Comparison of ENCODE assay signal across 9 mouse cellular contexts in the genomic region with DNA sequence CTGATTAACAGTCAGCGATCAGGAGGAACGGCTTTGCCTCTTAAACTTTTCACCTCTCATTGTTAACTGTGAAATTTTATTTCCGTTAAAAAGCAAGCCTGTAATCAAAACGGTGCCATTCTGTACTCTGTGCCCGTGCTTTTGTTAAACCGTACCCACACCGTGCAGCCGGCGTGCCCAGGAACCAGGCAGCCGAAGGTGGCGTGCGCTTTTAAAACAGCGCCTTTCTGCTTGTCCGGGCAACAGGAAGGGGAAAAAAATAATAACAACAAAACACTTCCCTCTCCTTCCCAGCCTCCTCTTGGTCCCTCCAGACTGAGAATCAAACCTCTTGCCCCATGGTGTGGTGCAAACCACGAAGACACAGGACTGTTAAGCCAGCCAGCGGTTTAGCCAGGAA.
DNase-seq lines count a peak whose midpoint lies in the region; ATAC-seq and TF ChIP-seq lines count a peak whose summit lies in the region.
"Had no signal": no experiment of that assay in that cellular context is flagged by ENCODE, and none has a peak within 500 bp of the region (broad histone marks: within the 10 kb centered on the region; RNA-seq: fewer than 3 reads in every experiment).

No protein-coding gene starts in this region.

- H3K4me2 ChIP-seq in forebrain, embryonic 12.5 days: peak overlapping the region; percentile 56
- H3K4me2 ChIP-seq in hindbrain, embryonic 16.5 days (ENCODE audit: low read length): peak overlapping the region; percentile 27
- H3K4me2 ChIP-seq in midbrain, embryonic 15.5 days: peak overlapping the region; percentile 32; the same call in 1 of the 2 replicates
- H3K4me2 ChIP-seq: liver, embryonic 15.5 days had no signal

- DNase-seq in left cerebral cortex, adult 2 months (ENCODE audit: extremely low spot score in 1 of 2, low spot score in 2 of 2): no peak
- DNase-seq in left cerebral cortex, postnatal 36 days (ENCODE audit: low spot score in 2 of 2): no peak
- DNase-seq in layer of hippocampus, adult 9-11 months: no peak
- no peak for DNase-seq in lung, adult 18-20 months

- no peak for TF ChIP-seq CTCF in left cerebral cortex, adult 2 months (IDR thresholded peaks at IDR 0.05)

- peaks cover 72% of the 10 kb centered on the region for H3K27me3 ChIP-seq in forebrain, embryonic 12.5 days
- H3K27me3 ChIP-seq in hindbrain, embryonic 16.5 days (replicated peaks; ENCODE audit: control insufficient read depth, insufficient read depth, low read length): peaks cover 73% of the 10 kb centered on the region
- H3K27me3 ChIP-seq in midbrain, embryonic 15.5 days (replicated peaks): peaks cover 88% of the 10 kb centered on the region

- H3K4me3 ChIP-seq in left cerebral cortex, adult 2 months: peak overlapping the region; percentile 4; the same call in 1 of the 2 replicates
- peak overlapping the region; percentile 26 for H3K4me3 ChIP-seq in forebrain, embryonic 12.5 days (replicated peaks)
- H3K4me3 ChIP-seq in hindbrain, embryonic 16.5 days (ENCODE audit: low read length): no peak overlapping the region
- no peak overlapping the region for H3K4me3 ChIP-seq in midbrain, embryonic 15.5 days
- H3K4me3 ChIP-seq: liver, embryonic 15.5 days had no signal

- intact Hi-C loops in left cerebral cortex, adult 2 months (cut with DNase I): no loop called here
- intact Hi-C loops in left cerebral cortex, postnatal 36 days (cut with DNase I): no loop called here

- peaks cover 31% of the 10 kb centered on the region for H3K4me1 ChIP-seq in forebrain, embryonic 12.5 days
- H3K4me1 ChIP-seq in hindbrain, embryonic 16.5 days (ENCODE audit: control insufficient read depth, insufficient read depth, low read depth, low read length): no peaks in the 10 kb centered on the region
- peaks cover 13% of the 10 kb centered on the region for H3K4me1 ChIP-seq in midbrain, embryonic 15.5 days
- H3K4me1 ChIP-seq: liver, embryonic 15.5 days had no signal

- H3K9ac ChIP-seq in forebrain, embryonic 12.5 days: peak overlapping the region; percentile 50; the same call in 1 of the 2 replicates
- no peak overlapping the region for H3K9ac ChIP-seq in hindbrain, embryonic 16.5 days (ENCODE audit: low read depth, low read length)
- H3K9ac ChIP-seq in midbrain, embryonic 15.5 days: no peak overlapping the region
- H3K9ac ChIP-seq: liver, embryonic 15.5 days had no signal

- H3K9me3 ChIP-seq in forebrain, embryonic 12.5 days: no peaks in the 10 kb centered on the region
- no peaks in the 10 kb centered on the region for H3K9me3 ChIP-seq in hindbrain, embryonic 16.5 days (ENCODE audit: control insufficient read depth, low read length)
- H3K9me3 ChIP-seq in midbrain, embryonic 15.5 days: no peaks in the 10 kb centered on the region
- H3K9me3 ChIP-seq: liver, embryonic 15.5 days had no signal

- no peak overlapping the region for H3K27ac ChIP-seq in left cerebral cortex, adult 2 months
- H3K27ac ChIP-seq in forebrain, embryonic 12.5 days: no peak overlapping the region
- no peak overlapping the region for H3K27ac ChIP-seq in hindbrain, embryonic 16.5 days (ENCODE audit: low read depth, low read length)
- no peak overlapping the region for H3K27ac ChIP-seq in midbrain, embryonic 15.5 days
- H3K27ac ChIP-seq: liver, embryonic 15.5 days had no signal

- H3K36me3 ChIP-seq in forebrain, embryonic 12.5 days (replicated peaks): no peaks in the 10 kb centered on the region
- H3K36me3 ChIP-seq in hindbrain, embryonic 16.5 days (ENCODE audit: control insufficient read depth, insufficient read depth, low read length): no peaks in the 10 kb centered on the region
- no peaks in the 10 kb centered on the region for H3K36me3 ChIP-seq in midbrain, embryonic 15.5 days (replicated peaks)
- H3K36me3 ChIP-seq: liver, embryonic 15.5 days had no signal

- ATAC-seq in forebrain, embryonic 12.5 days (ENCODE audit: low FRiP score): peak; percentile 15; the same call in 1 of the 2 replicates
- ATAC-seq in hindbrain, embryonic 16.5 days: no peak
- ATAC-seq in midbrain, embryonic 15.5 days (replicated peaks): 0 out of 2 replicates have a peak, but pooled peaks have one; percentile 38
- ATAC-seq in CD4-positive, CD25-positive, alpha-beta regulatory T cell, adult 4 months: no peak

- WGBS in forebrain, embryonic 12.5 days: 1% methylated on average over 16 of the region's 16 CpGs
- 4% methylated on average over 16 of the region's 16 CpGs for WGBS in hindbrain, embryonic 16.5 days
- under 1% methylated on average over 16 of the region's 16 CpGs for WGBS in midbrain, embryonic 15.5 days

Comparison
In these comparisons a context has a peak if more than half of its experiments do, and no peak if none do; other contexts are left out.
1. H3K4me3 ChIP-seq: peak in left cerebral cortex, adult 2 months (single experiment) and forebrain, embryonic 12.5 days (single experiment); none in hindbrain, embryonic 16.5 days (single experiment) and midbrain, embryonic 15.5 days (single experiment).
2. ATAC-seq: peak in forebrain, embryonic 12.5 days (single experiment) and midbrain, embryonic 15.5 days (single experiment); none in hindbrain, embryonic 16.5 days (single experiment) and CD4-positive, CD25-positive, alpha-beta regulatory T cell, adult 4 months (single experiment).
3. Peak in every context shown above with its lines, with median percentiles within 50 percentile points of each other: H3K4me2 ChIP-seq.